Mouse (Mus musculus) cerebellum, postnatal 10 days (tissue): ENCODE results near the gene Klk7.
A peak's percentile ranks its signal among the peaks of the same experiment; 100 is the strongest.

Source experiments
- DNase-seq, 2 experiments: peaks; one replicate each; pipeline ENCODE4 v3.0.0; 2021; ENCODE audit warnings: mixed read lengths in 2 of 2

The Klk7 gene

GRCm38 (mm10) chr7:43810994-43811393, at the start of gene Klk7:
Klk7 (plus strand) TSS chr7:43811294.
- DNase-seq: no peak

DNA sequence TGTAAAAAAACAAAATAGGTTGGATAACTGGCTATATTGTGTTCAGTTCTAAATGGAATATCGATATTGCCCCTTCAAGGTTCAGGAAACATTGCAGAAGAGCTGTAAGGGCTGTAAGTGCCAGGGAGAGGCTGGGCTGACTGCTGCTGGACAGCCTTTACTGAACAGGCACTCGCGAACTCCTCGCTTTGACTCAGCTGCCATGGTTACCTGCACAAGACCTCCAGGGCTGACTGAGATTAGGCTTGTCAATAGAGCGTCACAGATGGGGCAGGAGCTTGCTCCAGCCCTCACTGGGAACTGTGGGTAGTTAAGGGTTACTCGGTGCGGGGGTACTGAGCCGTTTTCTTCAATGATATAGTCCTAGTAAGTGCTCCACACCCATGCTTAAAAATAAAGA, 44.6 kb upstream of the Klk7 start:
- DNase-seq: no peak

DNA sequence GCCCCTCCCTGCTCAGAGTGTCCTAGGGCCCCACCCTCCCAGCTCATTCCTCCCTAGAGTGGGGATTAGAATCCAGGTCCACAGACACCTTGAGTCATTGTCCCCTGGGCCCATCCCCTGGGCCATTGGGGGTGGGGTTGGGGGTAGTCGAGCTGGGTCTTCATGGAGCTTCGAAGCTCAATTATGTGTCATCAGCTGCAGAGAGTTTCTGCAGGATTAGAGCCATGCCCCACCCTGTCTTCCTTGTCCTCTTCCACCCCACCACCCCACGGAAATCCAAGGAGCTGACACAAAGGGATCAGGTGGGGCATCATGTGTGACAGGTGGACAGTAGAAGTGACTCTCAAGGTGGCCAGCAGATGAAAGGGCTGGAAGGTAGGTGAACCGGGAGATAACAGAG, 42.5 kb upstream of the Klk7 start, which contains the start of gene Klk12:
Gene Klk12 (plus strand): TSS at position 301 of the 400 bp plus-strand sequence.
- no peak for DNase-seq

DNA sequence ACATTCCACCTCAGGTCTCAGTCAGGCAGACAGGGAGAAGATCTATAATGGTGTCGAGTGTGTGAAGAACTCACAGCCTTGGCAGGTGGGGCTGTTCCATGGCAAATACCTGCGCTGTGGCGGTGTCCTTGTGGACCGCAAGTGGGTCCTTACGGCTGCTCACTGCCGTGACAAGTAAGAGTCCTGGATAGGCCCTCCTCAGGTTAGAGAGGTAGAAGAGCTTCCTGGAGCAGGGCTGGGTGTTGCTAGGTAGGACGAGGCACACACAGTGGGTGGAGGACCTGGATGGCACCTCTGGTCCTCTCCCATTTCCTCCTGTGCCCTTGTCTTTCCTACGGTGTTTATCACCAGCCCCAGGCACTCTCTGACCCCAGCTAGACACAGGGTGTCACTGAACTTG, 41.5 kb upstream of the Klk7 start:
- no peak for DNase-seq

DNA sequence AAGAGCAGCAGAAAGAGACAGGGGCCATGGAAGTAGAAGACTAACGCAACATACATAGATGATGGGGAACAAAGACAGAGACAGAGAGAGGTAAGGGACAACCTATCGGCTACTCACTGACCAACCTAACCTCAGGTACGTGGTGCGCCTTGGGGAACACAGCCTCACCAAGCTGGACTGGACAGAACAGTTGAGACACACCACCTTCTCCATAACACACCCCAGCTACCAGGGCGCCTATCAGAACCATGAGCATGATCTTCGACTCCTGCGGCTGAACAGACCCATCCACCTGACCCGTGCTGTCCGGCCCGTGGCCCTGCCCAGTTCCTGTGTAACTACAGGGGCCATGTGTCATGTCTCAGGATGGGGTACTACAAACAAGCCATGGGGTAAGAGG, 40.4 kb upstream of the Klk7 start:
- DNase-seq: no peak

DNA sequence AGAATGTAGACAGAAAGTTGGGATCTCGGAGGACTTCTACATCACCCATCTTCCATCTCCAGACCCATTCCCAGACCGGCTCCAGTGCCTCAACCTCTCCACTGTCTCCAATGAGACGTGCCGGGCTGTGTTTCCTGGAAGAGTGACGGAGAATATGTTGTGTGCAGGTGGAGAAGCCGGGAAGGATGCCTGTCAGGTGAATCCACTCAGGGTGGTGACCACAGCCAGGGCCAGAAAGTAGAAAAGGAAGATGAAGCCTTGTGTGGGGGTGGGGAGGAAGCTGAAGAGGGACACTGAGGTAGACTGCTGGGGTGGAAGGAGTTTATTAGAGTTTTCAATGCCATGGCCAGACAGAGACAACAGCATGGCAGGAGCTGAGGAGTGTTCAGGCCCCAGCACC, 39.2 kb upstream of the Klk7 start:
- no peak for DNase-seq

DNA sequence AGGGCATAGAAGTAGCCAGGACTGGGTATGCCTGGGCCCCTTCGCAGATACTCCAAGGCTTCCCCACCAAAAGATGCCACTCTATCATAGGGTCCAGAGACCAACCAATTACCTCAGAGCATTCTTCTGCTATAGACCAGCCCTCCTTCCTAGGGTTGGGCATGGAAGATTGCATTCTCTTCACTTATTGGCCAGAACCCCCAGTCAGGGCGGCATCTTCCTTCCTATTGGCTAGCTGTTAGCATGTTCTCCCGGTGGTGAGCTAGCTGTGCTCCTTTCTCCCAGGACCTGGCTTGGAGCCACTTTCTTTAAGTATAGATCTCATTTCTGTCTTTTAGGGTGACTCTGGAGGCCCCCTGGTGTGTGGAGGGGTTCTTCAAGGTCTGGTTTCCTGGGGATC, 38.2 kb upstream of the Klk7 start:
- no peak for DNase-seq

- DNase-seq: no peak
Measured at GRCm38 (mm10) chr7:43774364-43774763, 36.7 kb upstream of the Klk7 start, which contains the start of gene Klk11. Klk11 (plus strand) TSS chr7:43774604.

GRCm38 (mm10) chr7:43774802-43775201, 36.3 kb upstream of the Klk7 start:
- no peak for DNase-seq

- DNase-seq: no peak
Measured at GRCm38 (mm10) chr7:43775311-43776057, 35.6 kb upstream of the Klk7 start.

DNA sequence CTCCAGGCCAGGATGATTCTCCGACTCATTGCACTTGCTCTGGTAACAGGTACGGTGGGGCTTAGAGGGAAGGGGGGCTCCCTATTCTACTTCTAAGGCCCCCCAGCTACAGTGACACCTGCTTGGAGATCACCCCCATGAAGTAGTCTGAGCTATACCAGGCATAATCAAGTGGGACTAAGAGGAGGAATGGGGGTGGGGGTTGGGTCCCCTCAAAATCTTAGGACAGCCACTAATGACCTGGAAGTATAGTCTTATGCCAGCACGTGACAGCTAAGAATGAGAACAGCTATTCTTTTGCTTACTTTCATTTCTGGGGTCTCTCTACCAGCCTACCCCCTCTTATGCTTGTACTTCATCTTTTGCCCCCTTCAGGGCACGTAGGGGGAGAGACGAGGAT, 34.6 kb upstream of the Klk7 start:
- DNase-seq: no peak

DNA sequence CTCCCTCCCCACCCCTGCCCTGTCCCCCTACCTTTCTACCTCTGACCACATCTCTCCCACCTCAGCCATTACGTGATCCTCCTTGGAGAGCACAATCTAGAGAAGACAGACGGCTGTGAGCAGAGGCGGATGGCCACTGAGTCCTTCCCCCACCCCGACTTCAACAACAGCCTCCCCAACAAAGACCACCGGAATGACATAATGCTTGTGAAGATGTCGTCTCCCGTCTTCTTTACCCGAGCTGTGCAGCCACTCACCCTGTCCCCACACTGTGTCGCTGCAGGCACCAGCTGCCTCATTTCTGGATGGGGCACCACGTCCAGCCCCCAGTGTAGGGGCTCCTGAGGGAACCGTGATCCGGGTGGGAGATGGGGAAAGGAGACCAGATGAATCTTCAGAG, 33.7 kb upstream of the Klk7 start:
- no peak for DNase-seq

DNA sequence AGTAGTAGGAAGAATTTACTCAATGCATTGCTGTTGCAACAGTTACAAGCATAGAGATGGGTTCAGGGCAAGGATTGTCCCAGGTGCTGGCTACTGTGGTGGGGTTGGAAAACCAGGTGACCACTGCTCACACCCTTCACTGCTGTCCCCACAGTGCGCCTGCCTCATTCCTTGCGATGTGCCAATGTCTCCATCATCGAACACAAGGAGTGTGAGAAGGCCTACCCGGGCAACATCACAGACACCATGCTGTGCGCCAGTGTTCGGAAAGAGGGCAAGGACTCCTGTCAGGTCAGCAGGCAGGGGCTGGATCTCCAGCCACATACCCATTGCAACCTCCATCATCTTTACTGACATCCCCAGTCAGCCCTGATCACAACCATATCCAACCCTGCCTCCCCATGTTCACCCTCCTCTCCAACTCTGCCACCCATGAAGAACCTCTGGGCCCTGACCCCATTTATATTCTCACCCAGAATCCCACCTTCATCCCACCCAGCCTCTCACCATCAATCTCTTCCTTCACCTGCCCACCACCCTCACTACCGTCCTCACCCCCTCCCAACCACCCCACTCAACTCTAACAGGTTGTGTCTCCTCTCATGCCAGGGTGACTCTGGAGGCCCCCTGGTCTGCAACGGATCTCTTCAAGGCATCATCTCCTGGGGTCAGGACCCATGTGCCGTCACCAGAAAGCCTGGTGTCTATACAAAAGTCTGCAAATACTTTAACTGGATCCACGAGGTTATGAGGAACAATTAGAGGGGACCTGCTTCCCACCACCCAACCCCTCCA, 32.7 kb upstream of the Klk7 start:
- DNase-seq: no peak

DNA sequence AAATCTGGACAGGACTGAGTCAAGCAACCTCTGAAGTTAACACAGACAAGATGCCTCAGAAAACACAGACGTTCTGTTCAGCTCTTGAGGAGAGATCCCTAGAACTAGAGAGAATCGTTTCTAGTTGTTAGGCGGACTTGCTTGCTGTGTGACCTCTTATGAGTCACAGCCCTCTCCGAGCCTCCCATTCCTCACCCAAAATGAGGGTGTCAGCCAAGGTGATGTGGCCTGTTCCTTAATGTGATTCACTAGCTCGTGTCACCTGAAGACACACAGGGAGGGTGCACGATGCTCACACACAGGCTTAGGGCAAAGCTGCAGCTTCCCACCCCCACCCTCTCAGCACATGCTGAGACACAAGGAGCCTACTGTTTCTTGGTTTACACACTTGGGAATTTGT, 30.9 kb upstream of the Klk7 start:
- DNase-seq: no peak

GRCm38 (mm10) chr7:43780746-43781145, 30.3 kb upstream of the Klk7 start, which contains the start of gene Klk10:
Klk10 (plus strand) TSS chr7:43781035.
- DNase-seq: no peak

GRCm38 (mm10) chr7:43781541-43781940, 29.6 kb upstream of the Klk7 start:
- no peak for DNase-seq

GRCm38 (mm10) chr7:43782275-43783265, 28.5 kb upstream of the Klk7 start:
- peak; percentile 79 to 83 for DNase-seq

DNA sequence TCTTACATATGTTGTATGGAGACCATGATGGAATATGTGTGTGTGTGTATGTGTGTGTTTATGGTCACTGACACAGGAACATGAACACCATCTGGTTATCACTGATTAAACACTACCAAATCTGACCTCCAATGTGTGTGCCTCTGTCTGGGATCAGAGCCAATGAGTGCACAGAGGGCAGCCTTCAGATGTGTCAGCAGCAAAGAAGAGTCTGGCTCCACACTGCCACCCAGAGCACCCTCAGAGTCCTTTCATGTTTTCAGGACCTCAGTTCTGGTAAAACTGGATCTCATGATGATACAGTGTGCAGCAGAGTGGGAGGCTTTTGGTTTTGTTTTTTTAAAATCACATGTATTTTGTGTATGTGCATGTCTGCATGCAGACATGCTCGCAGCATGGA, 25.8 kb upstream of the Klk7 start:
- no peak for DNase-seq

GRCm38 (mm10) chr7:43788096-43788495, 23.0 kb upstream of the Klk7 start:
- no peak for DNase-seq

DNA sequence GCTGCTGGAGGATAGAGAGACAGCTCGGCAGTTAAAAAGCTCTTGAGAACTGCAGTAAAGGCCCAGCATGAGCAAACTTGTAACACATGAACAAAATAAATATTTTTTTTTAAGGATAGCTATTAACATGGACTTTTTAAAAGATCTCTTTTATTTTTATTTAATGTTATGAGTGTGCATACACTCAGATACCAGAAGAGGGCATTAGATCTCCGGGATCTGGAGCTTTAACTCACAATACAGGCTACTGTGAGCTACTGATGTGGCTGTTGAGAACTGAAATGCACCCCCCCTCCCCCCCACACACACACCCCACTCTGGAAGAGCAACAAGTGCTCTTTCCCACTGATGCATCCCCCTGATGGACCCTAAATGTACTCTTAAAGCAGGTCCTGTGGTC, 21.8 kb upstream of the Klk7 start:
- no peak for DNase-seq

DNA sequence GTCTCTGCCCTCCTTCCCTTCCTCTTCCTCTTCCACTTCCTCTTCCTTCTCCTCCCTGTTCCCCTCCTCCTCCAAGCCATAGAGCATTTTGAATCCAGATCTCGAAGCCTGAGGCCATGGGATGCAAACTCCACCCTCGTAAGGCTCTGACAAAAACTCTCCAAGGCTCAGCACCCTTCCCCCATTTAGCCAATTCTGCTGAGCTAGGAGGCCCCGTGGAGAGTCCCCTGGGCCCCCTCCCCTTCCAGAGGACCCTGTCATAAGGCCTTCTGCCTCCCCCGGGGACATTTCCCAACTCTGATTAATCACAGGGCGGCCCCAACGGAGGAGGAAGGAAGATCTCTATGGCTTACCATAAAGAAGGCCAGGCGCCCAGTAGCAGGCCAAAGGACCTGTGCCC, 19.5 kb upstream of the Klk7 start, which contains the start of gene Klk9:
Gene Klk9 (plus strand): TSS at position 301 of the 400 bp plus-strand sequence.
- DNase-seq: no peak

DNA sequence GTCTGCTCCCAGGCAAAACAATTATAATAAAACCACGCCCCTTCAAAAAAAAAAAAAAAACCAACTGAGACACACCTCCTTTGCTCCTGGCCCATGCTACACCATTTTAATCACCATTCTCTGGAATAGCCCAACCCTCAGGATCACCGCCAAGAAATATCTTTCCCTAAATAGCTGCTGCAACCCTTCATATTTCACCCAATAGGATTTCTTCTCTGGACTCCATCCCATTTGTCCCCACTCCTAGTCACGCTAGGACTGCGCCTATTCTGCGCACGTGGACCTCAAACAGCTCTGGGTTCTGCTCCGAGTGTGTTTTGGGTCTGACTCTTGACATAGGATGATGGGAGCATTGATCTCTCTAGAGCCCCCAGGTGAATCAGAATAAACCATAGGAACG, 14.7 kb upstream of the Klk7 start:
- no peak for DNase-seq

- peak in 1 of 2 experiments; percentile 25 for DNase-seq
Measured at GRCm38 (mm10) chr7:43797333-43797769, 13.7 kb upstream of the Klk7 start, which contains the start of gene Klk8. Klk8 (plus strand) TSS chr7:43797577.
